14 mouse cellular contexts compared by ENCODE assay signal in the genomic region with DNA sequence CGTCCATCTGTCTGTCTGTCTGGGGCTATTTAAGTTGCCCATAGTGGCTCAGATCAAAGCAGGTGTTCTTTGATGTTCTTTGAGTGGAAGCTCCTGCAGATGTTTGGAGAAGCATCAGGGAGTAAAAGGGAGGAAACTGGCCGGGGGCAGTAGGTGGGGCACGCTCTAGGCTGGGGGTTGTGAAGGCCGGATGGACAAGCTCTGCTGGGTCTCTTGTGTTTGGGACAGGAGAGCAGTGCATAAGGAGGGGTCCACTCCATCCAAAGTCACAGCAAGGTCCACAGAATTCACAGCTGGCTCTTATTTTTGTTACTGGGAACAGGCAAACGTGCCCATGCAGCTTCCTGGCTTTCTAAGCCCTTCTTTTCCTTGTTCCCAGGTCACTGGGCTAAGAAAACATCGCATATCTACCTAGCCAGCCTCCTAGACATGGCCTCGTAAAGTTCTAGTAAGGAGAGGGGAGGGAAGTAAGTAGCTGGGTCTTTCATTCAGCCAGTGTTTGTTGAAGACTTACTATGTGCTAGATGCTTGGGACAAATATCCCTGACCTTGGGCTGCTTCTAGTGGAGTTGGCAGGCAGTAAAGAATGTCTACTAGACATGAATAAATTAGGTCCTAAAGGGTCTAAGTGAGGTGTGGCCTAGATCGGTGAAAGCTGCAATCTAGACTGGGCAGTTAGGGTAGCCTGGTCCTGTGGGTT. TPM values are rescaled to one million over a fixed set of nuclear protein-coding genes. Genes with fewer than 3 reads are reported as not detected.
"Had no signal": no experiment of that assay in that cellular context is flagged by ENCODE, and none has a peak within 500 bp of the region (broad histone marks: within the 10 kb centered on the region; RNA-seq: fewer than 3 reads in every experiment).

No protein-coding gene starts in this region.

- H3K27ac ChIP-seq: intestine, embryonic 15.5 days; left cerebral cortex, adult 2 months; limb, embryonic 15.5 days; liver, embryonic 12.5 days; midbrain, embryonic 12.5 days; stomach, postnatal 0 days had no signal

- H3K4me2 ChIP-seq: intestine, embryonic 15.5 days; limb, embryonic 15.5 days; liver, embryonic 12.5 days; lung, embryonic 14.5 days; midbrain, embryonic 12.5 days had no signal

- DNase-seq: kidney, adult 8-10 months; kidney, postnatal 14 days; lung, embryonic 14.5 days; lung, postnatal 10 days; lung, postnatal 4 days; thymus, postnatal 4 days had no signal

- H3K9me3 ChIP-seq: intestine, embryonic 15.5 days; limb, embryonic 15.5 days; liver, embryonic 12.5 days; midbrain, embryonic 12.5 days had no signal

- H3K36me3 ChIP-seq: intestine, embryonic 15.5 days; limb, embryonic 15.5 days; liver, embryonic 12.5 days; midbrain, embryonic 12.5 days had no signal

- H3K4me3 ChIP-seq: intestine, embryonic 15.5 days; left cerebral cortex, adult 2 months; limb, embryonic 15.5 days; liver, embryonic 12.5 days; midbrain, embryonic 12.5 days; myocyte had no signal

- H3K4me1 ChIP-seq: intestine, embryonic 15.5 days; liver, embryonic 12.5 days; midbrain, embryonic 12.5 days had no signal

- H3K9ac ChIP-seq: intestine, embryonic 15.5 days; limb, embryonic 15.5 days; liver, embryonic 12.5 days; lung, embryonic 14.5 days; midbrain, embryonic 12.5 days had no signal

- H3K27me3 ChIP-seq: intestine, embryonic 15.5 days; limb, embryonic 15.5 days had no signal

RNA-seq across cellular contexts. Expression of a gene that starts 44.7 kb away (rescaled TPM):
- polyA plus RNA-seq: limb, embryonic 11.5 days; myocyte had no signal
